Mouse (Mus musculus) frontal cortex, postnatal 14 days (tissue): ENCODE measurements at regions not wholly inside any gene's neighbourhood (a gene's known extent, or its start where the extent isn't known, plus 50 kb on each side); places are given as distances from the start of the nearest gene placed in this dataset.

Source experiments
- DNase-seq, 2 experiments: peaks; one replicate each; pipeline ENCODE4 v3.0.0; 2022; ENCODE audit warnings: low spot score in 2 of 2

DNA sequence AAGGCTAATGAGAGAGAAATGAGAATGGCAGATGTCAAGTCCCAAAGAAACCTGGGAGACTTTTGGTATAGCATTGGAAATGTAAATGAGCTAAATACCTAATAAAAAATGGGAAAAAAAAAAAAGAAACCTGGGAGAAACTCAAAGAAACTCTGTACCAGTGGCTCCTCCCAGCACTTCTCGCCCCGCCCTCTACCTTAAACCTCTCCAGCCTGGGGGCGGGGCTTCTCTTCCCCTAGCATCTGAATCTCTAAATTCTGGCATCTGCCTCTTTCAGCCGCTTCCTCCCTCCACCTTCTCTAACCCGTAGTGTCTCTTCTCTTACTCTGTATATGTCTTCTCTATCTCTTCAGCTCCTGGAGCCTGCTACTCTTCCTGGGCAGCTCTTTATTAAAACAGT is 53.2 kb downstream of the Gpr6 start:
- no peak for DNase-seq

DNA sequence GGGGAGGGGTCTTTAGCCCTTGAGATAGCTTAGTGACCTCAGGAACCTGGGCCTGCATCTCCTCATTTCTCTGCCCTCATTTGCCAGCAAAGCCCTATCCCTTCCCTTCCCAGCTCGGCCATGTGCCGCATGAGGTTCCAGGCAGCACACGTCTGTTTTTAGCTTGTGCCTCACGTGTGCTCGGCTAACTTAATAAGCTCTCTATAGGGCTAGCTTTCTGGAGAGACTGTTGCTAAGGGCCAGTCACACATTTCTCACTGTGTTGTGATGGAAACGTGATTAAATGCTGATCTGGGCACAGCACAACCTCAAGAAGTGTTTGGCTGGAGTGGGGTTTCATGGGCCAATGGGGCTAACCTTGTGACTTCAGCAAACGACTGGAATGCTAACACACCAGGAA is 55.5 kb downstream of the Gpr6 start:
- no peak for DNase-seq

DNA sequence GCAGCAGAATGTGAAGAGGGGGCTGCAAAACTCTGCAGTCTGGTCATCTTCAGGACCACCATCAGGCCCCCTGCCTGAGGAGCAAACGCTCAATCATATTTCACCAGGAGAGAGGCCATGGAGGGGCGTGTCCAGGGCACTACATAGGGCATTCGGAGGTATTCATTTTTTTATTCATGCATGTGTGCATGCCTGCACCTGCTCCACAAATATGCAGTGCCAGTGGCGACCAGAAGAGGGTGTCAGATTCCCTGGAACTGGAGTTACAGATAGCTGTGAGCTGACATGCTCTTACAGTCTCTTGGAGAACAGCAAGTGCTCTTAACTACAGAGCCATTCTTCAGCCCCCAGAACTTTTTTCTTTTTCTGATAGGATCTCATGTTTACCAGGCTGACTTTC is 56.4 kb downstream of the Gpr6 start:
- DNase-seq, result peak in 1 of 2 experiments; percentile 63

DNA sequence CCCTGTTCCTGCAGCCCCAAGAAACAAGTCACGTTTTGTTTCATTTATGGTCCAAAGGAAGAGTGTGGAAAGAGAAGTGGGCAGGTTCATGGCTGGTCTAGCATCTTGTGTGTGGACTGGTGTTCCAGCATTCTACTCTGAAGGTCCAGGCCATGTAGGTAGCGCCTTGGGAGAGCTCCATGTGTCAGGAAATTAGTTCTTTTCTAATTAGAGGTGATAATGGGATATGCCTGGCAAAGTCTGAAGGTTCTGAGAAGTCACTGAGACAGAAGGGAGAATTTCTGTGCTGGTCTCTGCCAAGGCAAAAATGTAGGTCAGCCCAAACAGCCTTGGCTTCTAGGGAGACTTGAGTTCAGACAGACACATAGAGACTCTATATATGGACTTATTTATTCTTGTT is 61.5 kb downstream of the Gpr6 start:
- no peak for DNase-seq

DNA sequence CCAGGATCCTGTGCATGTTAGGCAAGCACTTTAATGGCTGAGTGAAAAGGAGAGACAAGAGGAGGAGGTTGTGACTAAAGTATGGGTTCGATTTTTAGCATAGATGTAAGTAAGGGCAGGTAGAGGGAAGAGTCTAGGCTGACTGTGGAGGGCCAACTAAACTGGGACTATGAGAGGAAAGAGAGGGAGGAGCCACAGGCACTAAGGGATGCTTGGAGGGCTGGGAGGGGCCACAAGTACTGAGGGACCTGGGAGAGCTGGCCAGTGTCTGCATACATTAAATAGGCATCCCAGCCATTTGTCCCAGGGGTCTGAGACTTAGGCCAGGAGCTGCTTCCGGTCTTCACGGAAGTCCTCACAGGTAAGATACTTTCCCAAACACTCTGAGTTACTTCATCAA is 64.2 kb downstream of the Gpr6 start:
- no peak for DNase-seq

DNA sequence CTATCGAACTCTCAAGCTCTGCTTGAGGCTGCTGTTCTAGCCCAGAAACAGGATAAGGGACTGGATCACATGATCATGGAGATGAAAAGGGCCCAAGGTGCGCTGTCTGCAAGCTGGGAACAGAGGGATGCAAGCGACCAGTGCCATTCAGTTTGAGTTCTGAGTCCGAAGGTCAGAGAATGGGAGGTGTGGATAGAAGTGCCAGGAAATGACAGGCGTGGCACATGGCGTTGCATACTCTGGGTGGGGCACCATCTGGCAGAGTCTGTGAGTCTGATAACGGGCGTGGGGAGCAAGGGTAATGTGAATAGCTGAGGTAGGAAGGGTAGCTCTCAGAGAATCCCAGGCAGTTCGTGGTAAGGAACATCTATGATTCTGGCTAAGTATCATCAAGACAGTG is 65.5 kb downstream of the Gpr6 start:
- no peak for DNase-seq

DNA sequence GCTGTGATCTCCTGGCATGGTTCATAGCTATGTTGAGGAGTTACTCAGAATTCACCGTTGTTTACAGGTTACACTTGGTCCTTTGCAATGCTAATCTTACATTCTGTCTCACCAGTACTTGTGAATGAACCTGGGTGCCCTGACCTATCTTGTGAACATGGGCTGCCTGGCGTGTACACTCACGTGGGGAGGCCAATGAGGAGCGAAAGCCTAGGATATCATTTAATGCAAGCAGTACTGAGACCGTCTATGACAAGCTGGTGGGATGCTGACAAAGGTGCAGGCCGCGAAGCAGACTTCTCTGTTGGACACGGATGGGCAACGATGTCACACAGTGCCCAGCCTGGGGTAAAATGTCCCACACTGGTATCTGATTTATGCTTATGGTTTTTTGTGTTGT is 66.3 kb downstream of the Gpr6 start:
- no peak for DNase-seq

DNA sequence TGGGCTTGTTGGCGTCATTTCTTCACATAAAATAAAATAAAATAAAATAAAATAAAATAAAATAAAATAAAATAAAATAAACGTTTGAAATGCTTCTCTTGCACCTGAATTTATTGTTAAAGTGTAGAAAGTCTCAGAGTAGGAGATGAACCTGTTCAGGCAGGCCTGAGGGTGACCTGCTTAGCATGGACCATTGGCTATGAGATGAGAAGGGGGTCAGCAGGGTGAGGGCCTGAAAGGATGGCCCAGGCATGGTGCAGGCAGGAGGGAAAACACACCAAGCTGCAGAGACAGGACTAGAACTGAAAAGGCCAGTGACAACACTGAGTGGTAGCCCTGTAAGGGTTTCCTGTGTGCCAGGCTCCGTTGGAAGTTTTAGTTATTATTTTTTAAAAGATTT is 67.3 kb downstream of the Gpr6 start:
- DNase-seq, result no peak

DNA sequence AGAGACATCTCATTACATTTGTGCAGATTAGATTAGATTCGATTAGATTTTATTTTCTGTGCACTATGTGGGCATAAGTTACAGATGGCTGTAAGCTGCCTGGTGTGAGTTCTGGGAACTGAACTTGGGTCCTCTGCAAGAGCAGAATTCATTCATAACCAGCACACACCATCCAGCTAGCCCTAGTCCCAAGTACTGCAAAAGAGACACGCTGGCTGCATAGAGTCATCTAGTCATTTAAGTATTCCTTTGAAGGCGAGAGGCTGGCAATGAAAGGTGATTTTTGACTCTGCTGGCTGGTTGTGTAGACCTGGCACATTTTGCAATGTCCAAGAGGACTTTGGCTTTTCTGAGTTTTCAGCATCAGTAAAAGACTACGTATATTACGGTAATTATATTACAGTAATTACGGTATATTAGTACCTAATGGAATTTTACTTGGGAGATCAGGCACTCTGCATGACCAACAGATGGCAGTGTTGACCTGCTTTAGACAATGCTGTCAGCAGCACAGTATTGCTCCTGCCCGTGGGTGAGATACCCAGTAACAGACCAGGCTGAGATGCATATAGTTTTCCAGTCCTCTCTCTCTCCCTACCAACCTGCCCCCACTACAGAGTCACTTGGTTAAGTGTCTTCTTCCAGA is 67.9 kb downstream of the Gpr6 start:
- DNase-seq, result peak; percentile 38 to 63

DNA sequence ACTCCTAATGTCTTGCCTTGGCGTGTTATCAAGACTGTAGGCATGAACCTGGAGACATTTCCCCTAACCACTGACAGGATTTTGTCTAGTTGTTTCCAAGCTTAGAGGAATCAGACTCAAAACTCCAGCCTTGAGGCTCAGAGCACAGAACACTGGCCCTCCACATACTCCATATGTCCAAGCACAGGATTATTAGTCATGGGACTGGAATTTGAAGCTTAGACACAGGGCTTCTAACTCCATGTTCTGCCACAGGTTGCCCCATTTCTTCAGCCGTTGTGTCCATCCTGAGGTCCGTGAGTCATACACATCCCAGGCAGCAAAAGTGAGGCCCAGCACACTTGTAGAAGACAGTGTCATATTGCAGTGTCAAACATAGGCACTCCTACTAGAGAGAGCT is 68.9 kb downstream of the Gpr6 start:
- DNase-seq, result no peak

DNA sequence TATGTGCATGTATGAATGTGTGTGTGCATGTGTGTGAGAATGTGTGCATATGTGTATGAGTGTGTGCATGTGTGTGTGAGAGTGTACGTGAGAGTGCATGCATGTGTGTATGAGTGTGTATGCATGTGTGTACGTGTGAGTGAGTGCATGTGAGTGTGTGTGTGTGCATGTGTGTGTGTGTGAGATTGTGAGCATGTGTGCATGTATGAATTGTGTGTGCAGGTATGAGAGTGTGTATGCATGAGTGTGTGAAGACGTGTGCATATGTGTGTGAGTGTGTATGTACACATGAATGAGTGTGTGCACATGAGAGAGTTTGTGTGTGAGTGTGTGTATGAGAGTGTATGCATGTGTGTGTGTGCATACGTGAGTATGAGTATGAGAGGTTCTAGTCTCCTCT is 71.1 kb downstream of the Gpr6 start:
- DNase-seq, result no peak

DNA sequence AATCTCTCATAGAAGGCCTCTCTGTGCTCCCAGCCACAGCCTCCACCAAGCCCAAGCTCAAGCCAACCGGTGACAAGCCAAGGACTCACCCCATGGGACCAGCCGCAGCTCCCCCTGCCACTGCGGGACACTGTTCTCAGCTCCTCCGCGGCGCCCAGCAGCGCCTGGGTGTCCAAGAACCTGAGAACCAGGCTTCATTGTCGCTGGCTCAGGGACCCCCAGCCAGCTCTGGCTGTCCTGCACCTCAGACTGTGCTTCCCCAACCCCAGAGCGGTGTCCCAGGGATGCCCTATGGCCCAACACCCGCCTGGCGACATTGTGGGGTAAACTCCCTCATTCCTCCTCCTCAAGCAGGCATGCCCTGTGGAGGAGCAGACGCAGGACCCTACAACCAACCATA is 72.6 kb downstream of the Gpr6 start:
- no peak for DNase-seq

DNA sequence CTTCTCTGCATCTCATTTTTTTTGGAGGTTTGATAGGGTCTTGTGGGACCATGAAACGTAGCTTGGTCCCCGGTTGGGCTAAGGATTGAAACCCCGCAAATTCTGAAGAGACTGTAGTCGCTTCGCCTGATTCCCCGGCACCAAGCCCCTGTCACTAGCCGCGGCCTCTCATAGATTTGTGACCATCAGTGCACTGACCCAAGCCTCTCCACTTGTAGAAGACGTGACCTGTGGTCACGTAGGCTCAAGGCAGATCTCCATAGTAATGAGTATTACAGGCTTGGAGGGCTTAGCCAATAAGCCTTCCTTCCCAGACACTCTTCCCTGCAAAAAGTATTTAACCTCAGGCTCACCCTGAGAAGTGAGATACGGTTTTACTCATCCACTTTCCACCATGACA is 73.3 kb downstream of the Gpr6 start:
- DNase-seq, result no peak

DNA sequence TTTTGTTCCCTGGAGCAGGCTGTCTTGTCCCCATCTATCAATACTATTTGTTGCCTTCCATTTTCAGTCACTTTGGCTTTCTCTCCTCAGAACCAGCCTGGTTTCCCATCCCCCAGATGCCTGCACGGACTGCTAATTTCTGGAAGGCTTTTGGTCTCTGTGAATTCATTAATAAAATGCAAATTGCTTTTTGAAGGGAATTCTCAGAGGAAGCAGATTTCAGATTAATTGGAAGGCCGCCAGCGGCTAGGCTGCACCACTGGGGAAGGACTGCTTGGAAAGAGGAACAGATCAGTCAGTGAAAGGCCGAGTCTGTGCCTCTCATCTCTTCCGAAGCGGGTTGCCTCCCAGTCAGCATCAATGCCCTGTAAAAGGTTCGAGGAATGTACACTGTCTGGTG is 73.8 kb downstream of the Gpr6 start:
- peak in 1 of 2 experiments; percentile 39 for DNase-seq

DNA sequence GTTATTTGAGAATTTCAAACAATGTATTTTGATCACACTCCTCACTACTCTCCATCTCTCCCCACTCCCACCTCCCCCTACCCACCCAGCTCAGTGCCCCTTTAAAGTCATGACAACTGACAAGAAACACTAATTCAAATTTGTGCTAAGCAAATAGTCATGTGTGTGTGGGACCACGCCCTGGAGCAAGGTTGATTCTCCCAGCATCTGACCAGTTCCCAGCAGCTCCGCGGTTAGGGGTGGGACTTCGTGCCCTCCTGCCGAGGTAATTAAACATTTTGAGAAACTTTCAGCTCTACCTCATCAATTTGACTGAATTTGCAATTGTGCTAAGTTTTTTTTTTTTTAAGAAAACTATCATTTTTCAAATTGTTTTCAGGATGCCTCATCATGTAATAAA is 74.5 kb downstream of the Gpr6 start:
- no peak for DNase-seq
